Mouse (Mus musculus) C2C12 (cell line): ENCODE data around the gene Btn2a2. TPM values are rescaled to one million over a fixed set of nuclear protein-coding genes. Genes with fewer than 3 reads are reported as not detected.

Source experiments
- H3K27me3 ChIP-seq: one replicate; pipeline ENCODE4 v1.6.1; 2011; ENCODE audit not compliant: control insufficient read depth, insufficient read depth, insufficient read length
- H3K36me3 ChIP-seq: one replicate; pipeline ENCODE4 v1.6.1; 2011; ENCODE audit not compliant: control insufficient read depth, insufficient read depth
- H3K4me3 ChIP-seq: one replicate; pipeline ENCODE4 v1.5.1; 2011; ENCODE audit warnings: mild to moderate bottlenecking, control low read depth; ENCODE audit not compliant: poor library complexity, insufficient read depth, severe bottlenecking
- H3K79me2 ChIP-seq: one replicate; pipeline ENCODE4 v1.6.1; 2011; ENCODE audit not compliant: control insufficient read depth, insufficient read depth
- H3K79me3 ChIP-seq: one replicate; pipeline ENCODE4 v1.6.1; 2011; ENCODE audit warnings: low read depth, control low read depth
- H3ac ChIP-seq: one replicate; pipeline ENCODE3; 2011; ENCODE audit warnings: low read depth; ENCODE audit not compliant: control insufficient read depth, insufficient read length
- CEBPB ChIP-seq: IDR thresholded peaks from one replicate; pipeline ENCODE4 v1.6.1; 2011; ENCODE audit warnings: low read depth, mild to moderate bottlenecking, control low read depth, moderate library complexity
- CTCF ChIP-seq: IDR thresholded peaks from one replicate; pipeline ENCODE4 v1.5.1; 2011; ENCODE audit not compliant: control insufficient read depth, insufficient read depth, insufficient read length
- FOSL1 ChIP-seq: IDR thresholded peaks from one replicate; pipeline ENCODE4 v1.8.0; 2011; ENCODE audit warnings: mild to moderate bottlenecking, low read length; ENCODE audit not compliant: poor library complexity, insufficient read depth, severe bottlenecking
- MAX ChIP-seq: IDR thresholded peaks from one replicate; pipeline ENCODE4 v1.6.1; 2011; ENCODE audit warnings: mild to moderate bottlenecking, control low read depth
- MYOD1 ChIP-seq: IDR thresholded peaks from one replicate; pipeline ENCODE4 v1.6.1; 2011; ENCODE audit warnings: low read depth; ENCODE audit not compliant: control insufficient read depth, insufficient read length
- MYOG ChIP-seq: IDR thresholded peaks from one replicate; pipeline ENCODE4 v1.6.1; 2011; ENCODE audit not compliant: control insufficient read depth, insufficient read length; ENCODE audit errors: extremely low read depth
- USF1 ChIP-seq: IDR thresholded peaks from one replicate; pipeline ENCODE4 v1.6.1; 2011; ENCODE audit warnings: low read depth, mild to moderate bottlenecking, control low read depth, moderate library complexity
- polyA plus RNA-seq: library from polyadenylated mRNA; unstranded; fragments of >200 nt; fragmentation: generic; extraction: Trizol; gene quantifications from one replicate; pipeline ENCODE4 v1.2.1, GENCODE M21; 2012; ENCODE audit warnings: missing spikeins

Gene Btn2a2
- polyA plus RNA-seq, 1 experiment, result 0.07 TPM

DNA sequence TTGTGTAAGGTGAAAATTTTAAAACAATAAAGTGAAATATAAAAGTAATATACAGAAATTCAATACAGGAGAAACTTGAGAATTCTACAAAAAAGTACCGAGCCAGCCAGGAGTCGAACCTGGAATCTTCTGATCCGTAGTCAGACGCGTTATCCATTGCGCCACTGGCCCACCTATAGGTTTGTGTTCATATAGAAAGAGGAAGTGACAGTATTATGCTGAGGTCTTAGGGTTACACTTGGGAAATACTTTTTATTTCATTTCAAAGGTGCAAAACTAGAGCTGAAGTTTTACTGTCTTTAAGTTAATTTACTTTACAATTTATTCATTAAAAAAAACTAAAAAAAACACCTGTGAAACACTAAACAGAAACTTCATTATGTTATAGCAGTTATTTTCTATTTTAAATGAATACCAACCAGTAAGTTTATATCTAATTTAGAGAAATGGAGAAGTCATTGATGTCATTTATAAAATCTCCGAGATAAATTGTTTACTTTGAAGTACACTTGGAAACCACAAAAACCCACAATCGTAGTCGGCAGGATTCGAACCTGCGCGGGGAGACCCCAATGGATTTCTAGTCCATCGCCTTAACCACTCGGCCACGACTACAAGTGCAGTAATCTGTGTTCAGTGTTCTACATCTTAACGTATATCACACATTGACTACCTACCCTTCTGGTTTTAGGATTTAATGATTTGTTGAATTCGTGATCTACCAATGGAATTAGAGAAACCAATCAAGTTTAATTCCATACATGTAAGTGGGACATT lies 12.0 kb upstream of the Btn2a2 start:
- H3K27me3 ChIP-seq, result no peaks in the 10 kb centered on the region
- no peak overlapping the region for H3K4me3 ChIP-seq
- TF ChIP-seq CEBPB (peak; percentile 2), MYOD1 (no peak)
- H3K79me2 ChIP-seq, result no peaks in the 10 kb centered on the region
- no peaks in the 10 kb centered on the region for H3K36me3 ChIP-seq
- no peak overlapping the region for H3ac ChIP-seq
- H3K79me3 ChIP-seq, result no peaks in the 10 kb centered on the region

DNA sequence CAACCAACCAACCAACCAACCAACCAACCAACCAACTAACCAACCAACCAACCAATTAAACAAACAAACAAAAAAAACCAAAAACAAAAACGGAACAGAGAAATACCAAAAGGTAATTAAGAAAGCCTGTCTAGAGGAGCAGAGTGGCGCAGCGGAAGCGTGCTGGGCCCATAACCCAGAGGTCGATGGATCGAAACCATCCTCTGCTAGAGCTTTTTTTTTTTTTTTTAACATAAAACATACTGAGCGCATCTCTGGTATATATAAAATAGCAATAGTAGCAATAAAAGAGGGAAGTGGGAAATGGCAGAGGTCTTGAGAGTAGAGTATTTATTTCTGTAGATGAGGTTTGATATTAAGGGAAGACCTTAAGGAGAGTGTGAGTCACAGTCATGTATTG lies 11.3 kb upstream of the Btn2a2 start:
- no peaks in the 10 kb centered on the region for H3K79me3 ChIP-seq
- H3K4me3 ChIP-seq, result no peak overlapping the region

DNA sequence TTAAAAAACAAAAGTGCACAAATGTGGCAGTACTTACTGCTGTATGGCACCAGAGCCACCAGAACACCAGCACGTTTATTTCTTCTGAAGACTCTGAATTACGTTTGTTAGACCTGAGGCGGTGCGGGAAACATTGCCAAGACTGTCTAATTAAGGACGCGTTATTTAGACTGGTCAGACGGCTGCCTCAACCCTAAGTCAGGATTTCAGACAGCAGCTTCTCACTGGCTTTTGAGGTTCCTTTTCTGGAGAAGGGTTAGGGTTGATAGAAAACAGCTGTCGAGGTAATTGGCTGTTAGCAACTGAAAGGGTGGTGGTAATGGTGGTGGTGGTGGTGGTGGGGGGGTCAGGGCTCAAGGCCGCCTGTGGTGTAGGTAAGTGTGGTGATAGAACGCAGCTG lies 10.0 kb upstream of the Btn2a2 start:
- Histone ChIP-seq H3K4me3 (no peak overlapping the region), H3ac (no peak overlapping the region), H3K79me3 (no peaks in the 10 kb centered on the region), H3K36me3 (no peaks in the 10 kb centered on the region), H3K79me2 (no peaks in the 10 kb centered on the region), H3K27me3 (no peaks in the 10 kb centered on the region)
- no peak for TF ChIP-seq CEBPB
- no peak for TF ChIP-seq MYOG
- TF ChIP-seq CTCF, result no peak
- TF ChIP-seq MAX, result no peak
- no peak for TF ChIP-seq MYOD1

More for the DNA sequence above, 11.3 kb upstream of the Btn2a2 start:
- Histone ChIP-seq H3K27me3 (no peaks in the 10 kb centered on the region), H3K79me2 (no peaks in the 10 kb centered on the region), H3ac (no peak overlapping the region), H3K36me3 (no peaks in the 10 kb centered on the region)
- no peak for TF ChIP-seq MYOD1
- no peak for TF ChIP-seq USF1
- no peak for TF ChIP-seq MYOG

DNA sequence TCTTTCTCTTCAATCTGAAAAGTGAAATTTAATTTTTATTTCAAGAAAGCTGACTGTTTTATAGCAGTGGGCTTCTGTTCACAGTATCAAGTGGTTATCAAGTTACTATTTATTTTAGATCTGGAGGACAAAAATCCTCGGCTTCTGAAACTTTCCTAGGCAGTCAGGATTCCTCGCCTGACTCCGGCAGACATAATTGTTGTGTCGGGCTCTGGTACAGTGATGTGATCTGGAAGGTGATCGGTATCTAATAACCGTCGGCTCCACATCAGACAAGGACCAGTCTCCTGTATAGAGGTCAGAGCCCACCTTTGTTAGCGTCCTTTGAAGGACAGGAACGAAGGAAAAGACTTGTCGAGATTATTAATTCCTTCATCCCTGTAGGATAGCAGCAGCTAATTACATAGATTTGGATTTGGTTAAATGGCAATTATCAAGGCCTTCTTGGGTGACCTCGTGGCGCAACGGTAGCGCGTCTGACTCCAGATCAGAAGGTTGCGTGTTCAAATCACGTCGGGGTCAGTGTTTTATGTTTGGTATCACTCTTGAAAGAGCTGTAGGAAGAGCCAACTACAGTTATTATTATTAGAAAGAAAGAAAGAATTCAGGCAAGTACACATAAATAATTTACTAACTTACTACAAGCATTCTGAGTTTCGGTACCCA lies 9.1 kb upstream of the Btn2a2 start:
- TF ChIP-seq USF1 (peak; percentile 6), CEBPB (no peak)
- Histone ChIP-seq H3K79me3 (no peaks in the 10 kb centered on the region), H3K79me2 (no peaks in the 10 kb centered on the region), H3K27me3 (no peaks in the 10 kb centered on the region), H3ac (no peak overlapping the region), H3K4me3 (no peak overlapping the region), H3K36me3 (no peaks in the 10 kb centered on the region)

DNA sequence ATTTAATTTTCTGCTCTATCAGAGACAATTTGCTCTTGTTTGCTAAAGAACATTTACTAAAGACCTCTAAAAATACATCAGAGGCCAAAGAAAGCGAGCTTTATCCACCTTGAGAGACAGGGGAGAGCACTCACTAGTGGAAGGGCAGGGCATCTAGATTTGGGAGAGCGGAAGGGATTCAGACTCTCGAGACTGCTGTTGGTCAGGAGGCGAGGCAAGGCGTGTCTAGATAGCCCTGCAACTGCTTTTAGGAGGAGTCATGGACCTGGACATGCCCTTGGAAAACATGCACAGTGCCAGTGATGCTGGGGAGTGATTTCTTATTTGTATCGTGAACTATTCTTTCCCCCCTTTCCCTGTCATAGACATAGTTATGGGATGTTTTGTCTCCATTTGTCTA lies 6.9 kb upstream of the Btn2a2 start:
- TF ChIP-seq CTCF (no peak), MAX (no peak), MYOD1 (no peak), CEBPB (no peak), USF1 (no peak), MYOG (no peak), FOSL1 (no peak)
- Histone ChIP-seq H3ac (no peak overlapping the region), H3K4me3 (no peak overlapping the region), H3K79me3 (no peaks in the 10 kb centered on the region), H3K79me2 (no peaks in the 10 kb centered on the region), H3K36me3 (no peaks in the 10 kb centered on the region), H3K27me3 (no peaks in the 10 kb centered on the region)

DNA sequence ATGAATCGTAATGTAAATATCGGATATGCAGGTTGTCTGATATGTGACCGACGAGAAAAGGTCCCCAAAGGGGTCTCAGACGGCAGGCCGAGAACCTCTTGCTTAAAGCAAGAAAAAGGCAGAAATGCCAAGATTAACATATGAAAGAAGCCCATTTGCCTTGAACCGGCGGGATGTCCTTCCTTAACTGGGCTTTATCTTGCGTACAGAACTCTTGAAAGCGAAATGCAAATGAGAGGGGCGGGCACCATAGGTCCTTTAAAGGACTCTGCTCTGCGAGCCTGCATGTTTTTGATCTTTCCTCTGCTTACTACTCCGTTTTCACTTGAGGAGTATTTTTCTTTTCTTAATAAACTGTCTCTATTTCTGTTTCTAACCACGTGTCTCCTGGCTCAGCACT lies 3.3 kb upstream of the Btn2a2 start:
- no peak overlapping the region for H3ac ChIP-seq
- H3K79me2 ChIP-seq, result no peaks in the 10 kb centered on the region
- no peaks in the 10 kb centered on the region for H3K79me3 ChIP-seq
- H3K27me3 ChIP-seq, result no peaks in the 10 kb centered on the region
- H3K36me3 ChIP-seq, result no peaks in the 10 kb centered on the region
- H3K4me3 ChIP-seq, result no peak overlapping the region
- no peak for TF ChIP-seq CTCF
- TF ChIP-seq MYOG, result no peak
- TF ChIP-seq MAX, result no peak
- TF ChIP-seq CEBPB, result no peak
- TF ChIP-seq FOSL1, result no peak
- TF ChIP-seq MYOD1, result no peak
- TF ChIP-seq USF1, result no peak
